Mouse (Mus musculus) heart, embryonic 15.5 days (tissue): Measurements from ENCODE around the gene Hspa1a. TPM values are rescaled to one million over a fixed set of nuclear protein-coding genes. Genes with fewer than 3 reads are reported as not detected.
"Not testable (repeated sequence)": the region's sequence is repeated elsewhere in the genome, so short reads cannot be mapped to it uniquely, and the experiment has no call there.

Source experiments
- ATAC-seq: fragments of 200-750 bp; cut with Nextera tagmentation; replicated peaks from 2 replicates; pipeline ENCODE4 v1.8.0; 2017; ENCODE audit warnings: low read depth, moderate TSS enrichment; ENCODE audit not compliant: insufficient number of reproducible peaks, insufficient read depth, low FRiP score
- H3K27ac ChIP-seq: fragments of 300-500 bp; sonication (generic); 2 replicates; pipeline ENCODE4 v1.5.1; 2015; ENCODE audit warnings: mild to moderate bottlenecking, inconsistent platforms
- H3K27me3 ChIP-seq: fragments of 300-500 bp; sonication (generic); 2 replicates; pipeline ENCODE4 v1.6.1; 2015; ENCODE audit warnings: inconsistent platforms
- H3K36me3 ChIP-seq: fragments of 300-500 bp; sonication (generic); 2 replicates; pipeline ENCODE4 v1.6.1; 2015; ENCODE audit warnings: mild to moderate bottlenecking, inconsistent platforms
- H3K4me1 ChIP-seq: fragments of 300-500 bp; sonication (generic); replicated peaks from 2 replicates; pipeline ENCODE4 v1.6.1; 2015; ENCODE audit warnings: inconsistent platforms
- H3K4me2 ChIP-seq: fragments of 300-500 bp; sonication (generic); 2 replicates; pipeline ENCODE4 v1.6.1; 2015; ENCODE audit warnings: inconsistent platforms, mild to moderate bottlenecking, moderate library complexity
- H3K4me3 ChIP-seq: fragments of 300-500 bp; sonication (generic); 2 replicates; pipeline ENCODE4 v1.5.1; 2015; ENCODE audit warnings: mild to moderate bottlenecking, inconsistent platforms
- H3K9ac ChIP-seq: fragments of 300-500 bp; sonication (generic); 2 replicates; pipeline ENCODE4 v1.6.1; 2015; ENCODE audit warnings: mild to moderate bottlenecking, inconsistent platforms
- H3K9me3 ChIP-seq: fragments of 300-500 bp; sonication (generic); replicated peaks from 2 replicates; pipeline ENCODE4 v1.6.1; 2016; ENCODE audit warnings: inconsistent platforms
- WGBS: fragments of 180-500 bp; shearing (Covaris S2); methylation state at CpG from one replicate; pipeline ENCODE4 v1.1.7; 2015; ENCODE audit warnings: mixed read lengths; 5-methylcytosine and 5-hydroxymethylcytosine counted together
- polyA plus RNA-seq: library from polyadenylated mRNA; unstranded; fragments of >200 nt; fragmentation: Nextera tagmentation; extraction: Ambion mirVana; gene quantifications from 2 replicates; pipeline ENCODE4 v1.2.1, GENCODE M21; 2015

Hspa1a gene
- polyA plus RNA-seq, 1 experiment from 2014 or later = 3.5 TPM

- Histone ChIP-seq H3K4me3 (no peak overlapping the region), H3K9me3 (no peaks in the 10 kb centered on the region), H3K4me1 (peaks cover 14% of the 10 kb centered on the region), H3K36me3 (peaks cover 16% of the 10 kb centered on the region), H3K4me2 (no peak overlapping the region), H3K9ac (no peak overlapping the region), H3K27ac (no peak overlapping the region; the same call in 1 of the 2 replicates), H3K27me3 (peaks cover 5% of the 10 kb centered on the region)
- 90% methylated on average over 3 of the region's 3 CpGs for WGBS
- no peak for ATAC-seq
Measured at GRCm38 (mm10) chr17:34953258-34953657, 18.7 kb downstream of the Hspa1a start.

DNA sequence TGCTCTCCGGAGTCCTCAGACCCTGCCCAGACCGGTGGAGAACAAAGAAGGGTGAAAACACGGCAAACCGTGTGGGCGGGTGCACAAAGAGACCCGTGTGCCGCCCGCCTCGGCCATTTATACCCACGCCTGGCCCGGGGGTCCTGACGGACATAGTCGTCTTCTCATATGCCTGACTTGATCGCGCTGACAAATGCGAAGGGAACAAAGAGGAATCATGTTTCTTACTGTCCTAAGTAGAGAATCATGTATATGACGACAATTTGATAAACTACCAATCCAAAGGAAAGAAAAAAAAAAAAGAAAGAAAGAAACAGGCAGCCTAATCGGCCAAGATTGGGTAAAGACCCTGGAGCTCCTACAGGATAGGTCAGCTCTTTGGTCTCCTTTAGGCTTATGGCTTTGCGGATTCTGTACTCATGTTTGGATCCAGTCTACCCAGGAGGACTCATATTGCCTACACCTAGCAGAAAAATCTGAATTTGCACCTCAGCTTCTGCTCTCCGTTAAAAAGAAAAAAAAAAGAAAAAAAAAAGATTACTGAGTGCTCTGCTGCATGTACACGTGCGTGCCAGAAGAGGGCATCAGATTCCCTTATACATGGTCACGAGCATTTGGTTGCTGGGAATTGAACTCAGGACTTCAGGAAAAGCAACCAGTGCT, 19.4 kb downstream of the Hspa1a start:
- peak; percentile 75 for ATAC-seq
- H3K9me3 ChIP-seq = no peaks in the 10 kb centered on the region
- peak overlapping the region; percentile 88 for H3K27ac ChIP-seq
- peak overlapping the region; percentile 99 for H3K4me3 ChIP-seq
- H3K27me3 ChIP-seq = peaks cover 5% of the 10 kb centered on the region
- H3K4me2 ChIP-seq = peak overlapping the region; percentile 79
- WGBS = under 1% methylated on average over 23 of the region's 23 CpGs
- peaks cover 16% of the 10 kb centered on the region for H3K36me3 ChIP-seq
- peak overlapping the region; percentile 98 for H3K9ac ChIP-seq
- peaks cover 14% of the 10 kb centered on the region for H3K4me1 ChIP-seq

DNA sequence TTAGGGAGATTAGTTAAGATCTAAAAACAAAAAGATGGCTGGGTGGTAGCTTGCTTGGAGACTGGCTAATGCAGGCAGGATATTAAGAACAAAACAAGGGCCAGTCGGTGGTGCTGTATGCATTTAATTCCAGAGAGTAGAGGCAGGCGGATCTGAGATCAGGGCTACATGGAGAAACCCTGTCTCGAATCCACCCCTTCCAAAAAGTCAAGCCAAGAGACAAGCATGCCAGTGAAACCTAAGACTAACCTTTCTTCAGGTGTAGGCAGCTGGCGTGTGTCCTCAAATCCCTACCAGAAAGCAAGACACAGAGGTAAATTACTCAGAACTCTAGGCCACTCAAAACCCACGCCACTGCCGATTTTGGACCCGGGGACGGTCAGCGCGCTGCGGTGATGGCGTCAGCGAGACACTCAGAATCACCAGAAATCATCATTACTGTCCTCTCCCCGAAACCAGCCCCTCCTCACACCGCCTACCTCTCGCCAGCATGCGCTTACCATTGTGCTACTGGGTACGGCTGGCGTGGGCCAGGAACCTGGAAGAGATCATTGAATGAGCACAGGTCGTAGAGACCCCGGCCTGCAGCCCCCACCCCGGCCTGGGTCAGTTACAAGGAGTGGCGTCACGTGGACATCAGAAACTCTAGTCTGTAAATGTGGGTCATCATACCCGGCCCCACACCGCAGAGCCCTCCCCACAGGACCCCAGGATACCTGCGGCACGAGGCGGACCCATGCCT, 20.1 kb downstream of the Hspa1a start:
- peak overlapping the region; percentile 98 for H3K9ac ChIP-seq
- peaks cover 14% of the 10 kb centered on the region for H3K4me1 ChIP-seq
- peak overlapping the region; percentile 79 for H3K4me2 ChIP-seq
- H3K27ac ChIP-seq = peak overlapping the region; percentile 88
- ATAC-seq = peak; percentile 40
- WGBS = under 1% methylated on average over 29 of the region's 29 CpGs
- peaks cover 2% of the 10 kb centered on the region for H3K27me3 ChIP-seq
- no peaks in the 10 kb centered on the region for H3K9me3 ChIP-seq
- peaks cover 16% of the 10 kb centered on the region for H3K36me3 ChIP-seq
- peak overlapping the region; percentile 99 for H3K4me3 ChIP-seq

DNA sequence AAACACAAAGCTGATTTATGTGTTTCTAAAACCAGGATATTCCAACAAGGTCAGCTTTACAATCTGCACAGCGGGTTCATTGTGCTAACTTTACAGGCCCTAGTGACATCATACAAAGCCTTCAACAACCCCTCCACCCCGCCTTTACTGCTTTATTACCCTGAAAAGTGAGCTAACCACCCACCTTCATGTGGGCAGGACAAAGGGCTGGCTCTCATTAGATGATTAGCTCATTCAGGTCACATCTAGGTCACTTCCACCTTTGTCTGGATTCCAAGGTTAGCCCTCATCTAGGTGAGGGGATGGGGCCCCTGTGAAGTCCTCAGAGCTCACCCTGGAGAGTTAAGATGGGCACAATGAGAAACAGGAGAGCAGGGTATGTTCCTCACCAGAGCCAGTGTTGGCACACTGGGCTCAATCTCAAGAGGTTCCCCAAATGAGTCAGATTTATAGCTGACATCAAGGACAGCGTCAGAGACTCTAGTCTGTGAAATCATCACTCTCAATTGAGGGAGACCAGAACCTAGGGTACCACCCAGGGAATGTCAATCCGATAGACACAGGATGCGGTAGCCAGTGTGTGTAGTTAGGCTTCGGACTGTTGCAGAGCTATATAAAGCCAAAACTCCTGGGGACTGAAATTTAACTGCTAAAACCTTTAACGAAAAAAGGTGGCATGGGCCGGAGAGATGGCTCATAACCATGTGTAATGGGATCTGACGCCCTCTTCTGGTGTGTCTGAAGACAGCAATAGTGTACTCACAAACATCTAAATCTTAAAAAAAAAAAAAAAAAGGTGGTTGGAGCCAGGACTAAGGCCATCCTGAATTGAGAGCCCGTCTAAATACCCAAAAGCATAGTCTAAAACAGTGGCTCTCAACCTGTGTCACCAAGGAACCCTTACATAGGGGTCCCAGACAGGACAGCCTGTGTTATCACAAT, 21.2 kb downstream of the Hspa1a start:
- Histone ChIP-seq H3K36me3 (peaks cover 16% of the 10 kb centered on the region), H3K27ac (peak overlapping the region; percentile 88), H3K4me2 (peak overlapping the region; percentile 79), H3K4me3 (peak overlapping the region; percentile 99), H3K9me3 (no peaks in the 10 kb centered on the region), H3K9ac (peak overlapping the region; percentile 98), H3K27me3 (no peaks in the 10 kb centered on the region), H3K4me1 (peaks cover 14% of the 10 kb centered on the region)
- WGBS = 32% methylated on average over 10 of the region's 10 CpGs
- no peak for ATAC-seq

DNA sequence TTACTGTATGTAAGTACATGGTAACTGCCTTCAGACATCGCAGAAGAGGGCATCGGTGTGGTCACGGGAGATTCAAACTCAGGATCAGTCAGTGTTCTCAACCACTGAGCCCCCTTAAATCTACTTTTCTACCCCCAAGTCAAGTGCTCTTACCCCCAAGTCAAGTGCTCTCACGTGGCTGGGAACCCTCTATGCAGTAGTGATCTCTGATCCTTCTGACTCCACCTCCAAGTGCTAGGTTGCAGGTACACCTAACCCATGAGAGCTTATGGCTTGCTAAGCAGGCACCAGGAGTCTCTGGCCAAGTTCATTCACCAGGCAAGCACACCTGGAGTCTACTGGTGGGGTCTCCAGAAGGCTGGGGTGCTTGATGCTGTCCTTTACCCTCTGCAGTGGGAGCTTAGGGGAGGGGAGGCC, 22.4 kb downstream of the Hspa1a start:
- peaks cover 16% of the 10 kb centered on the region for H3K36me3 ChIP-seq
- H3K4me3 ChIP-seq = no peak overlapping the region
- no peak overlapping the region; the same call in 1 of the 2 replicates for H3K27ac ChIP-seq
- ATAC-seq = no peak
- WGBS = 50% methylated on average over 4 of the region's 4 CpGs
- peaks cover 14% of the 10 kb centered on the region for H3K4me1 ChIP-seq
- H3K4me2 ChIP-seq = no peak overlapping the region
- no peak overlapping the region for H3K9ac ChIP-seq
- no peaks in the 10 kb centered on the region for H3K9me3 ChIP-seq
- H3K27me3 ChIP-seq = no peaks in the 10 kb centered on the region

DNA sequence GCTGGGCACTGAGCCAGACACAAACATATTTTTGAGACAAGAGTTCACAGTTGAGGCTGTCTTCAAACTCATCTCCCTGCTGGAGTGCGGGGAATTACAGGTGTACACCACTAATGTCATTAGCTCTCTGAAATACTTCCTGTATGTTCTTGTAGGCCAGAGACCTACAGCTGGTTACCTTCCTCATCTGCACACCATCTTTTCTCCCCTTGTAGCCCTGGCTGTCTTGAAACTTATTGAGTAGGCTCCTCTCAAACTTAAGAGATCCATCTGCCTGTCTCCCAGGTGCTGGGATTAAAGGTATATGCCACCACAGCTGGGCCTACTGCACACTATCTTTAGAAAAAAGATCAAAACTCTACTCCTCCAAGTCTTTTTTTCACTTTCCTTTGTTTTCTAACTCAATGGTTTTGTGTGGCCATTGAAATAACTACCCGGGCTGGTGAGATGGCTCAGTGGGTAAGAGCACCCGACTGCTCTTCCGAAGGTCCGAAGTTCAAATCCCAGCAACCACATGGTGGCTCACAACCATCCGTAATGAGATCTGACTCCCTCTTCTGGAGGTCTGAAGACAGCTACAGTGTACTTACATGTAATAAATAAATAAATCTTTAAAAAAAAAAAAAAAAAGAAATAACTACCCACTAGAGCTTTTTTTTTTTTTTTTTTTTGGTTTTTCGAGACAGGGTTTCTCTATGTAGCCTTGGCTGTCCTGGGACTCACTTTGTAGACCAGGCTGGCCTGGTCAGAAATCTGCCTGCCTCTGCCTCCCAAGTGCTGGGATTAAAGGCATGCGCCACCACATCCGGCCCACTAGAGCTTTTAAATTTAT, 23.0 kb downstream of the Hspa1a start:
- Histone ChIP-seq H3K4me1 (peaks cover 18% of the 10 kb centered on the region), H3K36me3 (peaks cover 16% of the 10 kb centered on the region)
- not testable (repeated sequence) for H3K9me3 ChIP-seq, H3K4me2 ChIP-seq, H3K27me3 ChIP-seq, H3K27ac ChIP-seq, ATAC-seq, H3K9ac ChIP-seq, H3K4me3 ChIP-seq
- WGBS = 59% methylated on average over 9 of the region's 9 CpGs

DNA sequence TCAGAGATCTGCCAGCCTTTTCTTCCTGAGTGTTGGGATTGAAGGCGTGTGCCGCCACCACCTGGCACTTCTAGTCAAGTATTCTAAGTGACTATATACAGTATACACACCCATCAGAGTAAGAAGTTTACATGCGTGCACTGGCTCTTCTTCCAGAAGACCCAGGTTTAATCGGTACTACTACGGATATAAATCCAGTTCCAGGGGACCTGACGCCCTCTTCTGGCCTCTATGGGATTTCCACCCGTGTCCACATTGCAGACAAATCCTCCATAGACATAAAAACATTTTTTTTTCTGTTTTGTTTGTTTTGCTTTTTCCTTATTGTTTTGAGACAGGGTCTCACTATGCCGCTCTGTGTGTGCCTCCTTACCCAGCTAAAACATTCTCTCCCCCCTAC, 24.4 kb downstream of the Hspa1a start:
- no peak for ATAC-seq
- Histone ChIP-seq H3K4me3 (no peak overlapping the region), H3K9ac (no peak overlapping the region), H3K27ac (no peak overlapping the region), H3K36me3 (peaks cover 16% of the 10 kb centered on the region), H3K9me3 (no peaks in the 10 kb centered on the region), H3K4me2 (no peak overlapping the region), H3K27me3 (no peaks in the 10 kb centered on the region), H3K4me1 (peaks cover 18% of the 10 kb centered on the region)
- 25% methylated on average over 8 of the region's 8 CpGs for WGBS

GRCm38 (mm10) chr17:34946486-34947140, 25.3 kb downstream of the Hspa1a start:
- Histone ChIP-seq H3K36me3 (peaks cover 16% of the 10 kb centered on the region), H3K4me3 (no peak overlapping the region), H3K4me1 (peaks cover 21% of the 10 kb centered on the region), H3K27ac (no peak overlapping the region), H3K9ac (no peak overlapping the region), H3K9me3 (no peaks in the 10 kb centered on the region), H3K4me2 (no peak overlapping the region), H3K27me3 (no peaks in the 10 kb centered on the region)
- 89% methylated on average over 5 of the region's 5 CpGs for WGBS
- ATAC-seq = no peak

- no peak overlapping the region for H3K4me3 ChIP-seq
- no peak overlapping the region for H3K4me2 ChIP-seq
- ATAC-seq = no peak
- H3K27ac ChIP-seq = no peak overlapping the region
- H3K4me1 ChIP-seq = peaks cover 11% of the 10 kb centered on the region
- no peaks in the 10 kb centered on the region for H3K27me3 ChIP-seq
- H3K9ac ChIP-seq = no peak overlapping the region; the same call in 1 of the 2 replicates
- no peaks in the 10 kb centered on the region for H3K9me3 ChIP-seq
- 0 out of 2 replicates have a peak, but pooled peaks cover under 1% of the 10 kb centered on the region for H3K36me3 ChIP-seq
Measured at GRCm38 (mm10) chr17:34944362-34944761, 27.6 kb downstream of the Hspa1a start.

- Histone ChIP-seq H3K4me1 (peaks cover 11% of the 10 kb centered on the region), H3K9ac (no peak overlapping the region), H3K27ac (no peak overlapping the region), H3K4me3 (no peak overlapping the region), H3K9me3 (no peaks in the 10 kb centered on the region), H3K36me3 (no peaks in the 10 kb centered on the region), H3K27me3 (no peaks in the 10 kb centered on the region), H3K4me2 (no peak overlapping the region)
- WGBS = 77% methylated on average over 4 of the region's 4 CpGs
- ATAC-seq = no peak
Measured at GRCm38 (mm10) chr17:34943128-34943815, 28.7 kb downstream of the Hspa1a start.
